Mouse (Mus musculus): Measurements from ENCODE around the gene B020004J07Rik. TPM values are rescaled to one million over a fixed set of nuclear protein-coding genes. Genes with fewer than 3 reads are reported as not detected.
"Not testable (repeated sequence)": the region's sequence is repeated elsewhere in the genome, so short reads cannot be mapped to it uniquely, and the experiment has no call there.

Gene B020004J07Rik
- not detected in 2 replicates for polyA plus RNA-seq (2011; ENCODE audit: insufficient read length, low read depth, missing spikeins)

DNA sequence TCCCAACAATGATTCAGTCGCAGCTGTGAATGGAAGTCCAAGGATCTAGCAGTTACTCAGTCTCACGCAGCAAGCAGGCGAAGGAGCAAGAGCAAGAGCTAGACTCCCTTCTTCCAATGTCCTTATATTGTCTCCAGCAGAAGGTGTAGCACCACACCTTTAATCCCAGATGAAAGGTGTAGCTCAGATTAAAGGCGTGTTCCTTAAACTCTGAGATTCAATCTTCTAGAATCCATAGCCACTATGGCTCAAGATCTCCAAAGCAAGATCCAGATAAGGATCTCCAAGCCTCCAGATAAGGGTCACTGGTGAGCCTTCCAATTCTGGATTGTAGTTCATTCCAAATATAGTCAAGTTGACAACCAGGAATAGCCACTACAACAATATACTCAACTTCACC lies at the start of gene B020004J07Rik:
TSS of gene B020004J07Rik (minus strand) at position 101 of the 400 bp plus-strand sequence.
- not testable (repeated sequence) for H3K27ac ChIP-seq (ENCODE audit: insufficient read depth, low read length); H3K4me3 ChIP-seq (ENCODE audit: insufficient read depth, low read length); H3K4me1 ChIP-seq (ENCODE audit: control insufficient read depth, insufficient read depth, low read length)

- H3K4me1 ChIP-seq (ENCODE audit: control insufficient read depth, insufficient read depth, low read length) = no peaks in the 10 kb centered on the region
- TF ChIP-seq CTCF (IDR thresholded peaks at IDR 0.05; ENCODE audit: borderline replicate concordance, insufficient read depth, low read length) (no peak), POLR2A (IDR thresholded peaks at IDR 0.05; ENCODE audit: low read depth, low read length) (no peak)
- H3K4me3 ChIP-seq (ENCODE audit: insufficient read depth, low read length) = no peak overlapping the region
- no peak overlapping the region for H3K27ac ChIP-seq (ENCODE audit: insufficient read depth, low read length)
These were observed 45.6 kb upstream of the B020004J07Rik start for GRCm38 (mm10) chr4:101889377-101889776.

GRCm38 (mm10) chr4:101883641-101884040 lies 39.8 kb upstream of the B020004J07Rik start:
- Histone ChIP-seq H3K27ac (ENCODE audit: insufficient read depth, low read length) (no peak overlapping the region), H3K4me3 (ENCODE audit: insufficient read depth, low read length) (no peak overlapping the region), H3K4me1 (ENCODE audit: control insufficient read depth, insufficient read depth, low read length) (no peaks in the 10 kb centered on the region)
- TF ChIP-seq CTCF (IDR thresholded peaks at IDR 0.05; ENCODE audit: borderline replicate concordance, insufficient read depth, low read length) = no peak
- TF ChIP-seq POLR2A (IDR thresholded peaks at IDR 0.05; ENCODE audit: low read depth, low read length) = no peak

- H3K4me1 ChIP-seq (ENCODE audit: control insufficient read depth, insufficient read depth, low read length); H3K27ac ChIP-seq (ENCODE audit: insufficient read depth, low read length); H3K4me3 ChIP-seq (ENCODE audit: insufficient read depth, low read length): not testable (repeated sequence)
These were observed 31.9 kb upstream of the B020004J07Rik start for GRCm38 (mm10) chr4:101875687-101876086.

DNA sequence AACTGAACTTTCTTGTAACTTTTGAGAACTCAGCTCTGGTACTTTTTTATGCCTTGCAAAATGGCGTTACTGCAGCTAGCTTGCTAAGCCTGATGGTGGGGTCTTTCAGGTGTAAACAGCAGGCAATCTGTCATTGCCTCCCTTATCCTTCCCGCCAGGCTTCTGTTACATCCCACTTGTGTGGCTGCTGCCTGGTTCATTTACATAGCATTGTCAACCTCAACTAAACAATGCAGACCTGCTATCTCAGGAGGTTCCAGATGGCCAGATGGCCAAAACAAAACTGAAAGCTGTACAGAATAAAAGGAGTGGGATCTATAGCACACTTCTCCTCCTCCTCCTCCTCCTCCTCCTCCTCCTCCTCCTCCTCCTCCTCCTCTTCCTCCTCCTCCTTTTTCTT lies 28.2 kb upstream of the B020004J07Rik start:
- not testable (repeated sequence) for H3K27ac ChIP-seq (ENCODE audit: insufficient read depth, low read length); H3K4me1 ChIP-seq (ENCODE audit: control insufficient read depth, insufficient read depth, low read length)

GRCm38 (mm10) chr4:101862289-101862688 lies 18.5 kb upstream of the B020004J07Rik start:
- Histone ChIP-seq H3K4me1 (ENCODE audit: control insufficient read depth, insufficient read depth, low read length) (no peaks in the 10 kb centered on the region), H3K27ac (ENCODE audit: insufficient read depth, low read length) (no peak overlapping the region), H3K4me3 (ENCODE audit: insufficient read depth, low read length) (no peak overlapping the region)
- TF ChIP-seq CTCF (IDR thresholded peaks at IDR 0.05; ENCODE audit: borderline replicate concordance, insufficient read depth, low read length) (no peak), POLR2A (IDR thresholded peaks at IDR 0.05; ENCODE audit: low read depth, low read length) (no peak)

More for the DNA sequence above, 28.2 kb upstream of the B020004J07Rik start:
- H3K4me3 ChIP-seq (ENCODE audit: insufficient read depth, low read length) = not testable (repeated sequence)

DNA sequence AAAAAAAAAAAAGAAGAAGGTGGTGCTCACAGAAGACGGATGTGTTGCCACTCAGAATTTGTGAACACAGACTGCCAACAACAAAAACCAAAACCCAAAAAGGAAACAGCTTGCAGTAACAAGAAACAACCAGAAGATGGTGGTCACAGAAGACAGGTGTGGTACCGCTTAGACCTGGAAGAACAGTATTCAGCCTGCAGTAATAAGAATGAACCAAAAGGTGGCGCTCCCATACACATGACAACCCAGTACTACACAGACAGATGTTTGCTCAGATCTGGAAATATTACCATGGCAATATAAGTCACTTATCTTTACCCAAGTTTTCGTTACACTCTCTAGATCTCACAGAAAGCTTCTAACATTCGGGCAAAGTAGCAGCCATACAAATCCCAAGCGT lies 17.1 kb upstream of the B020004J07Rik start:
- no peak overlapping the region for H3K27ac ChIP-seq (ENCODE audit: insufficient read depth, low read length)
- no peak for TF ChIP-seq POLR2A (IDR thresholded peaks at IDR 0.05; ENCODE audit: low read depth, low read length)
- TF ChIP-seq CTCF (IDR thresholded peaks at IDR 0.05; ENCODE audit: borderline replicate concordance, insufficient read depth, low read length) = no peak

GRCm38 (mm10) chr4:101850908-101851307 lies 7.1 kb upstream of the B020004J07Rik start:
- Histone ChIP-seq H3K4me3 (ENCODE audit: insufficient read depth, low read length) (no peak overlapping the region), H3K27ac (ENCODE audit: insufficient read depth, low read length) (no peak overlapping the region), H3K4me1 (ENCODE audit: control insufficient read depth, insufficient read depth, low read length) (no peaks in the 10 kb centered on the region)
- TF ChIP-seq POLR2A (IDR thresholded peaks at IDR 0.05; ENCODE audit: low read depth, low read length) = no peak
- no peak for TF ChIP-seq CTCF (IDR thresholded peaks at IDR 0.05; ENCODE audit: borderline replicate concordance, insufficient read depth, low read length)

More for the DNA sequence above, 17.1 kb upstream of the B020004J07Rik start:
- Histone ChIP-seq H3K4me3 (ENCODE audit: insufficient read depth, low read length) (no peak overlapping the region), H3K4me1 (ENCODE audit: control insufficient read depth, insufficient read depth, low read length) (no peaks in the 10 kb centered on the region)

Other genes with a start within 250 kb of the B020004J07Rik start
- gene Leprot, start 196.3 kb downstream of the B020004J07Rik start, polyA plus RNA-seq (2011; ENCODE audit: insufficient read length, low read depth, missing spikeins) = 107 and 109 TPM in 2 replicates
- gene Lepr, start 126.6 kb downstream of the B020004J07Rik start, polyA plus RNA-seq (2011; ENCODE audit: insufficient read length, low read depth, missing spikeins) = 2.9 and 3.1 TPM in 2 replicates
- not detected in 2 replicates for gene C130073F10Rik, start 49.8 kb upstream of the B020004J07Rik start, polyA plus RNA-seq (2011; ENCODE audit: insufficient read length, low read depth, missing spikeins)
- gene Gm12800, start 65.1 kb upstream of the B020004J07Rik start, polyA plus RNA-seq (2011; ENCODE audit: insufficient read length, low read depth, missing spikeins) = not detected in 2 replicates
- gene Gm12794, start 96.4 kb upstream of the B020004J07Rik start, polyA plus RNA-seq (2011; ENCODE audit: insufficient read length, low read depth, missing spikeins) = not detected in 2 replicates
- not detected in 2 replicates for gene Gm12790, start 137.0 kb upstream of the B020004J07Rik start, polyA plus RNA-seq (2011; ENCODE audit: insufficient read length, low read depth, missing spikeins)
- not detected in 2 replicates for gene Gm12789, start 142.6 kb upstream of the B020004J07Rik start, polyA plus RNA-seq (2011; ENCODE audit: insufficient read length, low read depth, missing spikeins)
- 14.2 and 19.0 TPM in 2 replicates for gene Pde4b, start 243.5 kb upstream of the B020004J07Rik start, polyA plus RNA-seq (2011; ENCODE audit: insufficient read length, low read depth, missing spikeins)